Mouse (Mus musculus) CH12.LX (cell line): Measurements from ENCODE around the gene Baz1b. TPM values are rescaled to one million over a fixed set of nuclear protein-coding genes. Genes with fewer than 3 reads are reported as not detected.

Source experiments
- DNase-seq: peaks from one replicate; pipeline ENCODE4 v3.0.0-alpha.2; 2013; ENCODE audit errors: extremely low read depth
- H3K27ac ChIP-seq: 2 replicates; pipeline ENCODE4 v1.5.1; 2012; ENCODE audit warnings: low read depth, mild to moderate bottlenecking, control low read depth, moderate library complexity; ENCODE audit not compliant: insufficient read depth
- H3K27me3 ChIP-seq: replicated peaks from 2 replicates; pipeline ENCODE3; 2012; ENCODE audit warnings: inconsistent platforms
- H3K36me3 ChIP-seq, 2 experiments: replicated peaks in 1 of 2; 2 replicates each; pipeline versions ENCODE3 to v1.6.1; 2012; ENCODE audit warnings: inconsistent platforms in 1 of 2, low read length in 1 of 2, mild to moderate bottlenecking in 1 of 2, mixed read lengths in 1 of 2, moderate library complexity in 1 of 2; ENCODE audit not compliant: control insufficient read depth in 1 of 2, insufficient read depth in 1 of 2
- H3K4me1 ChIP-seq, 2 experiments: 2 replicates each; pipeline ENCODE4 v1.6.1; 2012; ENCODE audit warnings: inconsistent platforms in 1 of 2, moderate library complexity in 1 of 2; ENCODE audit not compliant: insufficient read depth in 2 of 2, control insufficient read depth in 1 of 2
- H3K4me2 ChIP-seq: 2 replicates; pipeline ENCODE4 v1.6.1; 2012; ENCODE audit warnings: low read depth, mild to moderate bottlenecking, control low read depth; ENCODE audit not compliant: poor library complexity, insufficient read depth, severe bottlenecking
- H3K4me3 ChIP-seq, 3 experiments: fragments of 150-350 bp in 1 of 3; sonication (generic) in 1 of 3; replicated peaks in 1 of 3; 2 replicates each; pipeline versions ENCODE3 to v1.5.1; 2011 to 2012; ENCODE audit warnings: low read depth in 2 of 3, low read length in 2 of 3, mild to moderate bottlenecking in 2 of 3, moderate library complexity in 2 of 3, control low read depth in 1 of 3, improper control_type of control experiment in 1 of 3, inconsistent platforms in 1 of 3, mixed read lengths in 1 of 3; ENCODE audit not compliant: poor library complexity in 1 of 3
- H3K79me2 ChIP-seq: replicated peaks from 2 replicates; pipeline ENCODE4 v1.6.1; 2012; ENCODE audit warnings: mild to moderate bottlenecking, moderate library complexity; ENCODE audit not compliant: control insufficient read depth, poor library complexity, insufficient read depth, severe bottlenecking; ENCODE audit errors: extremely low read depth
- H3K9ac ChIP-seq: 2 replicates; pipeline ENCODE4 v1.6.1; 2012; ENCODE audit warnings: low read depth, mild to moderate bottlenecking, control low read depth, moderate library complexity; ENCODE audit not compliant: insufficient read depth
- H3K9me3 ChIP-seq: replicated peaks from 2 replicates; pipeline ENCODE3; 2012; ENCODE audit warnings: low read length, inconsistent platforms, mixed read lengths
- CHD1 ChIP-seq: IDR thresholded peaks from 2 replicates; pipeline ENCODE4 v1.6.1; 2012; ENCODE audit warnings: low read depth, low read length, improper control_type of control experiment, inconsistent platforms
- CHD2 ChIP-seq: IDR thresholded peaks from 2 replicates; pipeline ENCODE4 v1.6.1; 2011; ENCODE audit warnings: low read length, improper control_type of control experiment
- CTCF ChIP-seq, 2 experiments: IDR thresholded peaks in 1 of 2; conservative IDR thresholded peaks in 1 of 2; 2 replicates each; pipeline ENCODE4 v1.5.1; 2011 to 2012; ENCODE audit warnings: low read depth in 2 of 2, low read length in 2 of 2, improper control_type of control experiment in 1 of 2, inconsistent platforms in 1 of 2, mild to moderate bottlenecking in 1 of 2, moderate library complexity in 1 of 2
- ETS1 ChIP-seq: conservative IDR thresholded peaks from 2 replicates; pipeline ENCODE4 v1.6.1; 2012; ENCODE audit warnings: low read depth, mild to moderate bottlenecking, inconsistent platforms, low read length, improper control_type of control experiment, moderate library complexity
- IRF4 ChIP-seq: IDR thresholded peaks from 2 replicates; pipeline ENCODE4 v1.6.1; 2014; ENCODE audit warnings: low read depth, mild to moderate bottlenecking, inconsistent platforms, low read length, improper control_type of control experiment
- JUND ChIP-seq: conservative IDR thresholded peaks from 2 replicates; pipeline ENCODE4 v1.6.1; 2011; ENCODE audit warnings: low read depth, low read length, improper control_type of control experiment
- SIN3A ChIP-seq: IDR thresholded peaks from 2 replicates; pipeline ENCODE4 v1.6.1; 2012; ENCODE audit warnings: low read length, improper control_type of control experiment, inconsistent platforms
- SMC3 ChIP-seq: IDR thresholded peaks from 2 replicates; pipeline ENCODE4 v1.6.1; 2011; ENCODE audit warnings: low read depth, low read length, improper control_type of control experiment
- USF1 ChIP-seq: IDR thresholded peaks from 2 replicates; pipeline ENCODE4 v1.6.1; 2014; ENCODE audit warnings: low read depth, mild to moderate bottlenecking, inconsistent platforms, low read length, improper control_type of control experiment
- USF2 ChIP-seq: conservative IDR thresholded peaks from 2 replicates; pipeline ENCODE4 v1.6.1; 2011; ENCODE audit warnings: low read depth, low read length, improper control_type of control experiment
- ZKSCAN1 ChIP-seq: IDR thresholded peaks from 2 replicates; pipeline ENCODE4 v1.6.1; 2012; ENCODE audit warnings: low read depth, inconsistent platforms, low read length, improper control_type of control experiment, borderline replicate concordance
- dilution Hi-C: fragments of 300-500 bp; cut with MboI; formaldehyde crosslinking; loops from 2 replicates; pipeline ENCODE4 v1.14.3; 2020; ENCODE audit warnings: low sequenced_read_pairs; ENCODE audit not compliant: extremely low pct_unique_long_range_greater_than_20kb, extremely low pct_ligation_motif_present
- in situ Hi-C: fragments of 300-500 bp; cut with MboI; formaldehyde crosslinking; loops from 3 replicates; pipeline ENCODE4 v1.14.3; 2019; ENCODE audit warnings: low sequenced_read_pairs, low pct_ligation_motif_present, low pct_unique_long_range_greater_than_20kb, mixed read lengths
- polyA plus RNA-seq: library from polyadenylated mRNA; unstranded; fragments of >175 nt; gene quantifications from 2 replicates; pipeline ENCODE4 v1.2.1, GENCODE M21; 2012; ENCODE audit warnings: low read depth; ENCODE audit not compliant: insufficient read length
- total RNA-seq, 2 experiments: library from RNA; depleted of rRNA; stranded (reverse); fragments of 300-350 nt in 1 of 2; fragments of >200 nt in 1 of 2; gene quantifications; 2 replicates each; pipeline ENCODE4 v1.2.3; 2012 to 2014

Gene Baz1b
- total and polyA plus RNA-seq, 3 experiments: 53.3 to 85.4 (median 60.0) TPM

GRCm38 (mm10) chr5:135257559-135257958, 70.5 kb downstream of the Baz1b start:
- in situ Hi-C loops (no loop called here), dilution Hi-C loops (no loop called here)
- H3K4me3 ChIP-seq: no peak overlapping the region
- H3K9ac ChIP-seq: no peak overlapping the region
- no peaks in the 10 kb centered on the region for H3K79me2 ChIP-seq
- TF ChIP-seq CTCF (conservative IDR thresholded peaks at IDR 0.05 in 1 of 2, IDR thresholded peaks at IDR 0.05 in 1 of 2; ENCODE audit: low read depth in 2 of 2, low read length in 2 of 2) (0 out of 4 replicates have a peak, but pooled peaks of 1 of the 2 experiments have one; percentile 3), ETS1 (no peak)
- no peaks in the 10 kb centered on the region for H3K4me1 ChIP-seq
- H3K27me3 ChIP-seq: peaks cover 10% of the 10 kb centered on the region
- no peak overlapping the region for H3K27ac ChIP-seq
- H3K4me2 ChIP-seq: no peak overlapping the region
- no peaks in the 10 kb centered on the region for H3K36me3 ChIP-seq
- no peak for DNase-seq
- H3K9me3 ChIP-seq: peaks cover 11% of the 10 kb centered on the region

GRCm38 (mm10) chr5:135258280-135259150, 71.5 kb downstream of the Baz1b start:
- DNase-seq: no peak
- Histone ChIP-seq H3K4me1 (no peaks in the 10 kb centered on the region), H3K4me3 (no peak overlapping the region), H3K27me3 (peaks cover 11% of the 10 kb centered on the region), H3K36me3 (no peaks in the 10 kb centered on the region), H3K9ac (no peak overlapping the region), H3K9me3 (peaks cover 11% of the 10 kb centered on the region), H3K4me2 (no peak overlapping the region), H3K27ac (no peak overlapping the region), H3K79me2 (no peaks in the 10 kb centered on the region)
- dilution Hi-C loops: no loop called here
- TF ChIP-seq USF2: no peak
- no peak for TF ChIP-seq JUND
- no peak for TF ChIP-seq USF1
- in situ Hi-C loops: no loop called here

DNA sequence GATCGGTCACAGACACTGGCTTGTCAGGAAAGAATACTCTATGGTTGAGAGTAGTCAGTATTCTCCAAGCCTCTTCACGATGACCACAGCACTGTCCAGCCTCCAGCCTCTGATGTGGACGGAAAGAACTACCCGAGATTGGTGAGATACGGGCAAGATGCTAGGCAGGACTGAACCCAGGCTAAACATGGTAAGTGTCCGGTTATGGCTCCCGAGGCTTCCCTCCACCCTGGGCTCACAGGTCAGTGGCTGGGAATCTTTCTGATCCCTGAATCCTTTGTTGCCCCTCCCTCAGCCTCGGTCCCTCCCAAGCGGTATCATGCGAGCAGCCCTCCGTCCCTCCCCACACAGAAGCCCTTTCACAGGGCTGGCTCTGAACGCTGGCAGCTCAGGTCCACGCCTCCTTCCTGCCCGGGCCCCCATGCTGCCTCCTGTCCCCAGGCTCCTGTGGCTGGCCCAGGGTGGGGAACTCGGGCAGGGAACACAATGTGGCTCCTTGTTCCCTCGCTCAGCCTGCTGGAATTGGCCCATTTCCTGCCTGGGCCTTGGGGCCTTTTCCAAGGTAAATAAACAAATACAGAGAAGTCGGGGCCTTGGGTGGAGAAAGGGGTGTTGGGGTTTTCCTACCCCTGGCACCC, 76.9 kb downstream of the Baz1b start:
- H3K4me3 ChIP-seq: no peak overlapping the region
- no peak for TF ChIP-seq CHD2
- no peak for TF ChIP-seq CHD1
- TF ChIP-seq USF2: no peak
- no peak for TF ChIP-seq SIN3A
- TF ChIP-seq ZKSCAN1: no peak
- TF ChIP-seq IRF4: no peak
- TF ChIP-seq SMC3: no peak
- TF ChIP-seq JUND: no peak
- H3K9me3 ChIP-seq: no peaks in the 10 kb centered on the region
- dilution Hi-C loops: no loop called here
- H3K9ac ChIP-seq: no peak overlapping the region
- H3K79me2 ChIP-seq: no peaks in the 10 kb centered on the region
- no peak for DNase-seq
- peaks cover 0 to 9% of the 10 kb centered on the region in 2 experiments; a peak in 2 of 4 replicates for H3K4me1 ChIP-seq
- in situ Hi-C loops: no loop called here
- no peak overlapping the region for H3K27ac ChIP-seq
- peaks cover 26% of the 10 kb centered on the region for H3K27me3 ChIP-seq
- H3K36me3 ChIP-seq: no peaks in the 10 kb centered on the region
- H3K4me2 ChIP-seq: no peak overlapping the region
